Mouse (Mus musculus) intestine, embryonic 16.5 days (tissue): Measurements from ENCODE around the gene Fam98c. TPM values are rescaled to one million over a fixed set of nuclear protein-coding genes. Genes with fewer than 3 reads are reported as not detected.
A peak's percentile ranks its signal among the peaks of the same experiment; 100 is the strongest.

Source experiments
- ATAC-seq: fragments of 200-750 bp; cut with Nextera tagmentation; 2 replicates; pipeline ENCODE4 v1.8.0; 2017; ENCODE audit warnings: moderate TSS enrichment, moderate library complexity
- H3K27ac ChIP-seq: fragments of 300-500 bp; sonication (generic); 2 replicates; pipeline ENCODE4 v1.5.1; 2014; ENCODE audit warnings: mild to moderate bottlenecking, low read length
- H3K27me3 ChIP-seq: fragments of 300-500 bp; sonication (generic); replicated peaks from 2 replicates; pipeline ENCODE4 v1.6.1; 2014; ENCODE audit warnings: low read length, control low read depth, mixed read lengths; ENCODE audit not compliant: control insufficient read depth, insufficient read depth
- H3K36me3 ChIP-seq: fragments of 300-500 bp; sonication (generic); 2 replicates; pipeline ENCODE4 v1.6.1; 2014; ENCODE audit warnings: low read length, control low read depth; ENCODE audit not compliant: control insufficient read depth, insufficient read depth
- H3K4me1 ChIP-seq: fragments of 300-500 bp; sonication (generic); 2 replicates; pipeline ENCODE4 v1.6.1; 2014; ENCODE audit warnings: low read length, control low read depth, mixed read lengths; ENCODE audit not compliant: control insufficient read depth, insufficient read depth
- H3K4me2 ChIP-seq: fragments of 300-500 bp; sonication (generic); 2 replicates; pipeline ENCODE4 v1.6.1; 2014; ENCODE audit warnings: low read depth, low read length, control low read depth
- H3K4me3 ChIP-seq: fragments of 300-500 bp; sonication (generic); 2 replicates; pipeline ENCODE4 v1.5.1; 2014; ENCODE audit warnings: mild to moderate bottlenecking, low read length
- H3K9ac ChIP-seq: fragments of 300-500 bp; sonication (generic); 2 replicates; pipeline ENCODE4 v1.6.1; 2014; ENCODE audit warnings: low read depth, low read length
- H3K9me3 ChIP-seq: fragments of 300-500 bp; sonication (generic); 2 replicates; pipeline ENCODE4 v1.6.1; 2016; ENCODE audit warnings: low read length, control low read depth; ENCODE audit not compliant: control insufficient read depth
- WGBS: fragments of 180-500 bp; shearing (Covaris S2); extraction: QIAGEN DNeasy Blood & Tissue Kit; methylation state at CpG from one replicate; pipeline ENCODE4 v1.1.7; 2014; 5-methylcytosine and 5-hydroxymethylcytosine counted together
- polyA plus RNA-seq: library from polyadenylated mRNA; unstranded; fragments of >200 nt; fragmentation: Nextera tagmentation; extraction: Ambion mirVana; gene quantifications from 2 replicates; pipeline ENCODE4 v1.2.1, GENCODE M21; 2015

Fam98c gene
- polyA plus RNA-seq, 1 experiment from 2014 or later, result 52.5 TPM

GRCm38 (mm10) chr7:29162750-29163525 lies 6.9 kb upstream of the Fam98c start:
- Histone ChIP-seq H3K27ac (no peak overlapping the region), H3K4me3 (no peak overlapping the region), H3K27me3 (peaks cover 4% of the 10 kb centered on the region; the same call in 1 of the 2 replicates), H3K9me3 (no peaks in the 10 kb centered on the region), H3K9ac (no peak overlapping the region), H3K4me1 (peaks cover 5% of the 10 kb centered on the region; the same call in 1 of the 2 replicates), H3K36me3 (no peaks in the 10 kb centered on the region), H3K4me2 (0 out of 2 replicates have a peak overlapping the region, but pooled peaks have one; percentile 13)
- peak; percentile 91 for ATAC-seq
- WGBS, result 13% methylated on average over 9 of the region's 9 CpGs

GRCm38 (mm10) chr7:29162294-29162693 lies 6.3 kb upstream of the Fam98c start:
- WGBS, result 67% methylated on average over 5 of the region's 5 CpGs
- Histone ChIP-seq H3K9me3 (no peaks in the 10 kb centered on the region), H3K9ac (no peak overlapping the region), H3K4me1 (peaks cover 5% of the 10 kb centered on the region; the same call in 1 of the 2 replicates), H3K36me3 (no peaks in the 10 kb centered on the region), H3K4me2 (no peak overlapping the region), H3K27ac (no peak overlapping the region), H3K27me3 (no peaks in the 10 kb centered on the region; the same call in 1 of the 2 replicates), H3K4me3 (no peak overlapping the region)
- no peak for ATAC-seq

GRCm38 (mm10) chr7:29158264-29158663 lies 2.2 kb upstream of the Fam98c start:
- Histone ChIP-seq H3K4me3 (no peak overlapping the region), H3K27me3 (no peaks in the 10 kb centered on the region; the same call in 1 of the 2 replicates), H3K9ac (no peak overlapping the region), H3K4me2 (no peak overlapping the region), H3K36me3 (peaks cover 10% of the 10 kb centered on the region), H3K9me3 (peaks cover 4% of the 10 kb centered on the region; the same call in 1 of the 2 replicates), H3K4me1 (peaks cover 7% of the 10 kb centered on the region), H3K27ac (no peak overlapping the region)
- ATAC-seq, result no peak
- 7% methylated on average over 5 of the region's 5 CpGs for WGBS

GRCm38 (mm10) chr7:29155196-29155837 lies 717 bp downstream of the Fam98c start:
- peak overlapping the region; percentile 92 for H3K4me3 ChIP-seq
- H3K36me3 ChIP-seq, result peaks cover 10% of the 10 kb centered on the region
- 7% methylated on average over 37 of the region's 37 CpGs for WGBS
- H3K4me1 ChIP-seq, result peaks cover 3% of the 10 kb centered on the region; the same call in 1 of the 2 replicates
- H3K4me2 ChIP-seq, result peak overlapping the region; percentile 88
- peak overlapping the region; percentile 92 for H3K9ac ChIP-seq
- H3K27me3 ChIP-seq, result no peaks in the 10 kb centered on the region; the same call in 1 of the 2 replicates
- H3K9me3 ChIP-seq, result peaks cover 4% of the 10 kb centered on the region; the same call in 1 of the 2 replicates
- peak; percentile 89 for ATAC-seq
- H3K27ac ChIP-seq, result peak overlapping the region; percentile 97

- Histone ChIP-seq H3K9ac (no peak overlapping the region), H3K27ac (no peak overlapping the region), H3K4me2 (no peak overlapping the region), H3K9me3 (peaks cover 4% of the 10 kb centered on the region; the same call in 1 of the 2 replicates), H3K4me3 (no peak overlapping the region), H3K27me3 (no peaks in the 10 kb centered on the region; the same call in 1 of the 2 replicates), H3K36me3 (peaks cover 10% of the 10 kb centered on the region), H3K4me1 (peaks cover 3% of the 10 kb centered on the region; the same call in 1 of the 2 replicates)
- 95% methylated on average over 14 of the region's 14 CpGs for WGBS
- no peak for ATAC-seq
These were observed 1.9 kb downstream of the Fam98c start for GRCm38 (mm10) chr7:29154018-29154720.

GRCm38 (mm10) chr7:29151486-29151885 lies 4.5 kb downstream of the Fam98c start:
- WGBS, result 67% methylated on average over 10 of the region's 10 CpGs
- Histone ChIP-seq H3K27me3 (no peaks in the 10 kb centered on the region), H3K4me3 (no peak overlapping the region), H3K36me3 (peaks cover 10% of the 10 kb centered on the region), H3K9ac (no peak overlapping the region), H3K4me2 (no peak overlapping the region), H3K4me1 (peaks cover 3% of the 10 kb centered on the region; the same call in 1 of the 2 replicates), H3K9me3 (peaks cover 4% of the 10 kb centered on the region; the same call in 1 of the 2 replicates), H3K27ac (no peak overlapping the region)
- ATAC-seq, result no peak

- Histone ChIP-seq H3K9me3 (no peaks in the 10 kb centered on the region), H3K27ac (no peak overlapping the region), H3K36me3 (peaks cover under 1% of the 10 kb centered on the region; the same call in 1 of the 2 replicates), H3K4me1 (no peaks in the 10 kb centered on the region), H3K4me3 (no peak overlapping the region), H3K4me2 (no peak overlapping the region), H3K27me3 (no peaks in the 10 kb centered on the region), H3K9ac (no peak overlapping the region)
- no peak for ATAC-seq
- WGBS, result 92% methylated on average over 15 of the region's 15 CpGs
These were observed 7.3 kb downstream of the Fam98c start for GRCm38 (mm10) chr7:29148771-29149170.

GRCm38 (mm10) chr7:29146625-29147367 lies 9.2 kb downstream of the Fam98c start:
- Histone ChIP-seq H3K36me3 (no peaks in the 10 kb centered on the region), H3K27me3 (no peaks in the 10 kb centered on the region), H3K4me3 (no peak overlapping the region), H3K9ac (no peak overlapping the region), H3K4me1 (no peaks in the 10 kb centered on the region), H3K4me2 (no peak overlapping the region), H3K9me3 (no peaks in the 10 kb centered on the region), H3K27ac (no peak overlapping the region)
- peak; percentile 86 for ATAC-seq
- 63% methylated on average over 7 of the region's 7 CpGs for WGBS
